Comparison of ENCODE assay signal across 8 mouse cellular contexts in genomic region chr11:97799146-97799993, GRCm38 (mm10). TPM values are rescaled to one million over a fixed set of nuclear protein-coding genes. Genes with fewer than 3 reads are reported as not detected.
A peak's percentile ranks its signal among the peaks of the same experiment; 100 is the strongest.
DNase-seq lines count a peak whose midpoint lies in the region; ATAC-seq lines count a peak whose summit lies in the region.

No protein-coding gene starts in this region.

- peak overlapping the region; percentile 93 for H3K4me2 ChIP-seq in heart, embryonic 15.5 days
- peak overlapping the region; percentile 96 for H3K4me2 ChIP-seq in liver, embryonic 13.5 days
- H3K4me2 ChIP-seq in stomach, embryonic 14.5 days (replicated peaks; ENCODE audit: low read depth, low read length): peak overlapping the region; percentile 89

- H3K4me1 ChIP-seq in forebrain, embryonic 10.5 days: peaks cover 45% of the 10 kb centered on the region
- peaks cover 38% of the 10 kb centered on the region for H3K4me1 ChIP-seq in heart, embryonic 15.5 days (replicated peaks)
- H3K4me1 ChIP-seq in liver, embryonic 13.5 days (replicated peaks): peaks cover 66% of the 10 kb centered on the region
- H3K4me1 ChIP-seq in stomach, embryonic 14.5 days (ENCODE audit: control insufficient read depth, insufficient read depth, low read length): peaks cover 28% of the 10 kb centered on the region

- H3K27ac ChIP-seq in forebrain, embryonic 10.5 days: peak overlapping the region; percentile 95
- H3K27ac ChIP-seq in heart, embryonic 15.5 days: peak overlapping the region; percentile 94
- peak overlapping the region; percentile 89 for H3K27ac ChIP-seq in liver, embryonic 13.5 days
- peak overlapping the region; percentile 97 for H3K27ac ChIP-seq in stomach, embryonic 14.5 days (ENCODE audit: low read length)

- DNase-seq in CD4-positive, CD25-positive, alpha-beta regulatory T cell, adult 2 months (ENCODE audit: low read depth, low spot score): peak; percentile 87
- peak; percentile 78 for DNase-seq in brain, embryonic 18.5 days (ENCODE audit: low read depth, low spot score)
- peak; percentile 84 for DNase-seq in forebrain, embryonic 10.5 days (ENCODE audit: extremely low spot score, low spot score)
- DNase-seq in kidney, postnatal 14 days: peak; percentile 91
- DNase-seq in liver, embryonic 13.5 days: peak; percentile 69
- peak; percentile 77 to 83 for DNase-seq in natural killer cell, adult 2 months (ENCODE audit: low spot score in 2 of 2)

- WGBS in forebrain, embryonic 10.5 days: under 1% methylated on average over 71 of the region's 71 CpGs
- WGBS in heart, embryonic 15.5 days: under 1% methylated on average over 69 of the region's 71 CpGs
- WGBS in liver, embryonic 13.5 days (ENCODE audit: insufficient replicate concordance): under 1% methylated on average over 69 of the region's 71 CpGs
- WGBS in stomach, embryonic 14.5 days: under 1% methylated on average over 66 of the region's 71 CpGs

- 0 out of 2 replicates have a peak, but pooled peaks cover 2% of the 10 kb centered on the region for H3K36me3 ChIP-seq in forebrain, embryonic 10.5 days (replicated peaks)
- H3K36me3 ChIP-seq in heart, embryonic 15.5 days: no peaks in the 10 kb centered on the region
- no peaks in the 10 kb centered on the region for H3K36me3 ChIP-seq in liver, embryonic 13.5 days
- no peaks in the 10 kb centered on the region for H3K36me3 ChIP-seq in stomach, embryonic 14.5 days (ENCODE audit: control insufficient read depth, insufficient read depth, low read length)

- H3K27me3 ChIP-seq in forebrain, embryonic 10.5 days (ENCODE audit: poor library complexity, severe bottlenecking): no peaks in the 10 kb centered on the region
- H3K27me3 ChIP-seq in heart, embryonic 15.5 days: no peaks in the 10 kb centered on the region
- H3K27me3 ChIP-seq in liver, embryonic 13.5 days: 0 out of 2 replicates have a peak, but pooled peaks cover 7% of the 10 kb centered on the region
- H3K27me3 ChIP-seq in stomach, embryonic 14.5 days (ENCODE audit: control insufficient read depth, insufficient read depth, low read length): no peaks in the 10 kb centered on the region

- H3K9me3 ChIP-seq in forebrain, embryonic 10.5 days: no peaks in the 10 kb centered on the region
- no peaks in the 10 kb centered on the region for H3K9me3 ChIP-seq in heart, embryonic 15.5 days (replicated peaks)
- H3K9me3 ChIP-seq in liver, embryonic 13.5 days (replicated peaks): no peaks in the 10 kb centered on the region
- H3K9me3 ChIP-seq in stomach, embryonic 14.5 days (ENCODE audit: control insufficient read depth, low read depth, low read length): no peaks in the 10 kb centered on the region

- peak overlapping the region; percentile 80 for H3K9ac ChIP-seq in heart, embryonic 15.5 days
- peak overlapping the region; percentile 81 for H3K9ac ChIP-seq in liver, embryonic 13.5 days
- H3K9ac ChIP-seq in stomach, embryonic 14.5 days (replicated peaks; ENCODE audit: low read depth, low read length): peak overlapping the region; percentile 86

- peak; percentile 83 for ATAC-seq in heart, embryonic 15.5 days (replicated peaks; ENCODE audit: insufficient number of reproducible peaks, insufficient read depth, low FRiP score, low read depth)
- ATAC-seq in liver, embryonic 13.5 days (ENCODE audit: low read depth): peak; percentile 75
- peak; percentile 69 for ATAC-seq in stomach, embryonic 14.5 days (ENCODE audit: insufficient number of reproducible peaks, insufficient read depth, low FRiP score, low read depth)

- H3K4me3 ChIP-seq in forebrain, embryonic 10.5 days: peak overlapping the region; percentile 88
- H3K4me3 ChIP-seq in heart, embryonic 15.5 days: peak overlapping the region; percentile 83
- peak overlapping the region; percentile 77 for H3K4me3 ChIP-seq in liver, embryonic 13.5 days (replicated peaks)
- H3K4me3 ChIP-seq in stomach, embryonic 14.5 days (ENCODE audit: low read depth, low read length): peak overlapping the region; percentile 86

RNA-seq across cellular contexts. Expression of gene Lasp1, which starts 0.6 kb away (rescaled TPM):
- 85.5 and 87.3 TPM in 2 replicates for polyA plus RNA-seq in forebrain, embryonic 10.5 days (2016; fragmentation: Nextera tagmentation; extraction: Ambion mirVana)
- polyA plus RNA-seq in heart, embryonic 15.5 days (2015; fragmentation: Nextera tagmentation; extraction: Ambion mirVana): 40.3 and 65.5 TPM in 2 replicates
- 27.5 and 31.2 TPM in 2 replicates for polyA plus RNA-seq in liver, embryonic 13.5 days (2015; fragmentation: Nextera tagmentation; extraction: Ambion mirVana)
- 73.2 and 82.0 TPM in 2 replicates for polyA plus RNA-seq in stomach, embryonic 14.5 days (2014; fragmentation: Nextera tagmentation; extraction: Ambion mirVana)

RNA-seq across cellular contexts. Expression of gene Rpl23, which starts 17.1 kb away (rescaled TPM):
- 449 and 492 TPM in 2 replicates for polyA plus RNA-seq in forebrain, embryonic 10.5 days (2016; fragmentation: Nextera tagmentation; extraction: Ambion mirVana)
- 286 and 399 TPM in 2 replicates for polyA plus RNA-seq in heart, embryonic 15.5 days (2015; fragmentation: Nextera tagmentation; extraction: Ambion mirVana)
- polyA plus RNA-seq in liver, embryonic 13.5 days (2015; fragmentation: Nextera tagmentation; extraction: Ambion mirVana): 436 and 468 TPM in 2 replicates
- 774 and 780 TPM in 2 replicates for polyA plus RNA-seq in stomach, embryonic 14.5 days (2014; fragmentation: Nextera tagmentation; extraction: Ambion mirVana)

RNA-seq across cellular contexts. Expression of gene 1700001P01Rik, which starts 23.7 kb away (rescaled TPM):
- polyA plus RNA-seq in forebrain, embryonic 10.5 days (2016; fragmentation: Nextera tagmentation; extraction: Ambion mirVana): 0.73 TPM in 1 of 2 replicates, not detected in the other
- 0.21 and 0.32 TPM in 2 replicates for polyA plus RNA-seq in heart, embryonic 15.5 days (2015; fragmentation: Nextera tagmentation; extraction: Ambion mirVana)
- polyA plus RNA-seq in liver, embryonic 13.5 days (2015; fragmentation: Nextera tagmentation; extraction: Ambion mirVana): 0.19 and 0.22 TPM in 2 replicates
- polyA plus RNA-seq in stomach, embryonic 14.5 days (2014; fragmentation: Nextera tagmentation; extraction: Ambion mirVana): 0.43 and 0.59 TPM in 2 replicates

RNA-seq across cellular contexts. Expression of gene Cwc25, which starts 33.0 kb away (rescaled TPM):
- 20.3 and 22.0 TPM in 2 replicates for polyA plus RNA-seq in forebrain, embryonic 10.5 days (2016; fragmentation: Nextera tagmentation; extraction: Ambion mirVana)
- 9.5 and 10.5 TPM in 2 replicates for polyA plus RNA-seq in heart, embryonic 15.5 days (2015; fragmentation: Nextera tagmentation; extraction: Ambion mirVana)
- polyA plus RNA-seq in liver, embryonic 13.5 days (2015; fragmentation: Nextera tagmentation; extraction: Ambion mirVana): 7.0 and 7.7 TPM in 2 replicates
- 14.2 and 16.8 TPM in 2 replicates for polyA plus RNA-seq in stomach, embryonic 14.5 days (2014; fragmentation: Nextera tagmentation; extraction: Ambion mirVana)

RNA-seq across cellular contexts. Expression of gene B230217C12Rik, which starts 41.2 kb away (rescaled TPM):
- polyA plus RNA-seq in forebrain, embryonic 10.5 days (2016; fragmentation: Nextera tagmentation; extraction: Ambion mirVana): 13.3 and 15.9 TPM in 2 replicates
- 2.9 and 3.4 TPM in 2 replicates for polyA plus RNA-seq in heart, embryonic 15.5 days (2015; fragmentation: Nextera tagmentation; extraction: Ambion mirVana)
- polyA plus RNA-seq in liver, embryonic 13.5 days (2015; fragmentation: Nextera tagmentation; extraction: Ambion mirVana): 0.85 and 1.3 TPM in 2 replicates
- polyA plus RNA-seq in stomach, embryonic 14.5 days (2014; fragmentation: Nextera tagmentation; extraction: Ambion mirVana): 6.4 and 8.3 TPM in 2 replicates

Comparison
In these comparisons a context has a peak if more than half of its experiments do, and no peak if none do; other contexts are left out.
1. Peak in every context shown above with its lines: DNase-seq, ATAC-seq, H3K4me3 ChIP-seq and H3K27ac ChIP-seq.